Mouse (Mus musculus): Measurements from ENCODE around the gene Kcnk7. TPM values are rescaled to one million over a fixed set of nuclear protein-coding genes. Genes with fewer than 3 reads are reported as not detected.

The Kcnk7 gene
- polyA plus RNA-seq, 1 experiment = not detected

- Histone ChIP-seq H3K4me1 (peaks cover 84% of the 10 kb centered on the region), H3K36me3 (replicated peaks; ENCODE audit: low read length) (peaks cover 57% of the 10 kb centered on the region), H3K4me3 (replicated peaks) (peak overlapping the region; percentile 96), H3K9me3 (no peaks in the 10 kb centered on the region), H3K27me3 (replicated peaks) (no peaks in the 10 kb centered on the region)
- TF ChIP-seq GATA1 (IDR thresholded peaks at IDR 0.05; ENCODE audit: borderline replicate concordance, low read length) = no peak; the same call in 2 of the 3 replicates
Observed at GRCm38 (mm10) chr19:5723934-5724548, 19.9 kb downstream of the Kcnk7 start.

GRCm38 (mm10) chr19:5724549-5724941 lies 20.4 kb downstream of the Kcnk7 start:
- Histone ChIP-seq H3K4me3 (replicated peaks) (peak overlapping the region; percentile 96), H3K4me1 (peaks cover 85% of the 10 kb centered on the region), H3K27me3 (replicated peaks) (no peaks in the 10 kb centered on the region), H3K9me3 (no peaks in the 10 kb centered on the region), H3K36me3 (replicated peaks; ENCODE audit: low read length) (peaks cover 52% of the 10 kb centered on the region)
- no peak for TF ChIP-seq GATA1 (IDR thresholded peaks at IDR 0.05; ENCODE audit: borderline replicate concordance, low read length)
- TF ChIP-seq FLI1 (IDR thresholded peaks at IDR 0.05; ENCODE audit: low read length) = no peak

GRCm38 (mm10) chr19:5725029-5725707 lies 21.0 kb downstream of the Kcnk7 start:
- Histone ChIP-seq H3K4me1 (peaks cover 85% of the 10 kb centered on the region), H3K9me3 (no peaks in the 10 kb centered on the region), H3K36me3 (replicated peaks; ENCODE audit: low read length) (peaks cover 48% of the 10 kb centered on the region), H3K4me3 (replicated peaks) (peak overlapping the region; percentile 96), H3K27me3 (replicated peaks) (no peaks in the 10 kb centered on the region)
- TF ChIP-seq GATA1 (IDR thresholded peaks at IDR 0.05; ENCODE audit: borderline replicate concordance, low read length) (no peak), FLI1 (IDR thresholded peaks at IDR 0.05; ENCODE audit: low read length) (no peak)

DNA sequence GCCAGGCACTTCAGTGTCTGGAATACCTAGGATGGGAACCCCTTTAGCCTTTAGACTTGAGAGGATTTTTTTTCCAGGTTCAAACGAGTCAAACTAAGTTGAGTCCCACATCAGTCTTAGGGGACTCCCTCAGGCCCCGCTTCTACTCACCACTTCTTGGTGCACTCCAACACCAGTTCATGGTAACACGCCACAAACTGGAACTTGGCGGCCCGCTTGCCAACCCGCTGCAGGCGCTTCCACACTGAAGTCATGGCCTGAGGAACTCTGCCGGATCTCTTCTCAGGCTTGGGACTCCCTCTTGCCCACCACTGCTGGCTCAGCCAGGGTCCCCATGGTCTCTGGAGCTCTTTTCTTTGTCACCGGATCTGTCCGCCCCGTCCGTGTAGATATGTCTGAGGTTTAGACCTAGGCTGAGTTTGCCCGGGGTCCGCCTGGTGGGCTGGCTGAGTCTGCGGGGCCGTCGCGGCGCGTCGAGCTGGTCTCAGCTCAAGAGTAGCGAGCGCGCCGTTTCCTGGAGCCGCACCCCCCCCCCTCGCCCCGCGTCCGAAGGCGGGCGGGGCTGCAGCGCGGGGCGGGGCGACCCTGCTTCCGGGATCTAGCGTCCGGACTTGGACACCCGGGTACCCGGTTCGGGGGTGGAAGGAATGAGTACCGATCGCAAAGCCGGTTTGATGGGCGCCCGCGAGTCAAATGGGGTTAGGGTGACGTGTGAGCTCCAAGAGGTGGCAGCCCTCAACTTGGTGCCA lies 21.8 kb downstream of the Kcnk7 start, which contains the start of gene Ehbp1l1:
Gene Ehbp1l1, minus strand, starts transcription at position 551 of the 749 bp plus-strand sequence.
- peaks cover 44% of the 10 kb centered on the region for H3K36me3 ChIP-seq (replicated peaks; ENCODE audit: low read length)
- H3K9me3 ChIP-seq = no peaks in the 10 kb centered on the region
- no peaks in the 10 kb centered on the region for H3K27me3 ChIP-seq (replicated peaks)
- H3K4me3 ChIP-seq (replicated peaks) = peak within 1 kb of the TSS; percentile 96
- peaks cover 85% of the 10 kb centered on the region for H3K4me1 ChIP-seq
- TF ChIP-seq FLI1 (IDR thresholded peaks at IDR 0.05; ENCODE audit: low read length) (no peak), GATA1 (IDR thresholded peaks at IDR 0.05; ENCODE audit: borderline replicate concordance, low read length) (no peak)

DNA sequence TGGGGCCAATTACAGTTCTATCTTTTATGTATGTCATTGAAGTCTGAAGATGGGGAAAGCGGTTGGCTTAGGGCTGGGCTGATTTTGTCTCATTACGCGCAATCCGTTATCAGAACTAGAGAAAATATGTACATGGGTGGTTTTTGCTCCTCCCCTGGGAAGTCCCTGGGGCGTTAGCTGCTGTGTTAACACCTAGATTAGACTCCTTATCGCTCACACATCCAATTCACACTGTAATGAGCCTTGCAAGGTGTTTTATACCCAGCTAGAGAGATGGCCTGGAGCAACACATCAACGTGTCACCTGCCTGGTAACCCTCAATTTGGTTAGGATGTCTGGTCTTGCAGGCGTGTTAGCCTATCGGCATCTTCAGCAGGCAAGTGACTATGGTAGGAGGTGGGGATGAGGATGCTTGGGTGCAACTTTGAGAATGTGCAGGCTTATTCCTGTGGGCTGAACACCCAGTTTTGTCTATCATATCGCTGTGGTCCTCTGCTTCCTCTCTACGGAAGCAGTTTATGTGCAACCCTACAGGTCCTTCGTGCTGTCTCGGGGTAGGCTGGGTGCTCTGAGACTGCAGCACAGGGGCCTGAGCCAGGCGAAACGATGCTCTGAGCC lies 22.9 kb downstream of the Kcnk7 start:
- no peaks in the 10 kb centered on the region for H3K9me3 ChIP-seq
- H3K36me3 ChIP-seq (replicated peaks; ENCODE audit: low read length) = peaks cover 33% of the 10 kb centered on the region
- no peaks in the 10 kb centered on the region for H3K27me3 ChIP-seq (replicated peaks)
- no peak for TF ChIP-seq GATA1 (IDR thresholded peaks at IDR 0.05; ENCODE audit: borderline replicate concordance, low read length)
- TF ChIP-seq FLI1 (IDR thresholded peaks at IDR 0.05; ENCODE audit: low read length) = no peak
- H3K4me1 ChIP-seq = peaks cover 87% of the 10 kb centered on the region
- peak overlapping the region; percentile 96 for H3K4me3 ChIP-seq (replicated peaks)

DNA sequence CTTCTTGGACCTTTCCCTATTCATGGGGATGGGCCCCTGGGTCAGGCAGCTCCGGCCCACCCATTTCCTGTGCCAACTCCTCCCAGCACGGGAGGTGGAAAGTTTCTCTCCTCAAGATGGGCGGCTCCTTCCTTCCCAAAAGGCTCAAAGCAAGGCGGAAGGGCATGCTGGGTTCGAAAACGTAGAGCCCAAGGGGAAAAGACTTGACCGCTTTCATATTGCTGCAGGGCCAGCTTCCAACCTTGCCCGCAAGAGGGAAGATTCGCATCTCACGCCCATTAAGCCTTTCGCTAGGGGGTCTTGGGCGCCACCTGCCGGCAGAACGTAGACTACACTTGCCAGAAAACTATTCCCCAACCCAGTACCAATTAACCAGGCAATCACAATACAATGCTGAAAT lies 23.5 kb downstream of the Kcnk7 start:
- TF ChIP-seq FLI1 (IDR thresholded peaks at IDR 0.05; ENCODE audit: low read length) (0 out of 2 replicates have a peak, but pooled peaks have one; percentile 28), GATA1 (IDR thresholded peaks at IDR 0.05; ENCODE audit: borderline replicate concordance, low read length) (no peak)
- H3K4me3 ChIP-seq (replicated peaks) = peak overlapping the region; percentile 96
- no peaks in the 10 kb centered on the region for H3K27me3 ChIP-seq (replicated peaks)
- H3K9me3 ChIP-seq = no peaks in the 10 kb centered on the region
- H3K4me1 ChIP-seq = peaks cover 82% of the 10 kb centered on the region
- peaks cover 26% of the 10 kb centered on the region for H3K36me3 ChIP-seq (replicated peaks; ENCODE audit: low read length)

DNA sequence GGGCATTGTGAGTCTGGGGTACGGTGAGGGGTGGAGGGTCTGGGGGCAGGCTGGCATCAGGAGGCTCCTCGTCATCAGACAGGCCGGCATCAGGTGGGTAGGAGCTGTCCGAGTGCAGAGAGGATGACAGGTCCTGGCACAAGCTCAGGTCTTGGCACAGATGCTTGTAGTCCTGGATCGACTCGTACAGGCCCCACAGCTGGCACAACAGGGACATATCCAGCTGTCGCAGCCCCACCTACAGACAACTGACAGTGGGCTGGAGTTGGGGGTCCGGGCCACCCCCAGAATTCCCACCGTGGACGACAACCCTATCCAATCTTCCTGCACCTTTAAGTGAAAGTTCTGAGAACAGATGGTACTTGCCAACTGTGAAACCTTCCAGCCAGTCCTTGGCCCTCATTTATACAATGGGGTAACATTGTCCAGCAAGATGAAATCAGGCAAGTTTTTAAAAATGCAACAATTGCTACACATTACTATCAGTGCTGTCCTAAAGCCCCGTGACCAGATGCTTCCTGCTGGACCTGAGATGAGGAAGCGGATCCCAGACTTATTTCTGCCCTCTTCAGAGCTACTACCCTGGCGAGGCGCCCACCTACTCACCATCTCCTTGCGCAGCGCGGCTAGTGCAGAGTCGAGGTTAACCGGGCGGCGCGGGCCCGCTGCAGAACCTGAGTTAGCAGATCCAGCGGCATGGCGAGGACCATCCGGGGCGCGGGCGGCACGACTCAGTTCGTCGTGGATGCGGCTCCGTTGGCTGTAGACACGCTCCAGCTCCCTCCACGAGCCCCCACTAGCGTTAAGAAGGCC lies 24.7 kb downstream of the Kcnk7 start:
- H3K4me1 ChIP-seq = peaks cover 71% of the 10 kb centered on the region
- no peaks in the 10 kb centered on the region for H3K27me3 ChIP-seq (replicated peaks)
- peaks cover 17% of the 10 kb centered on the region for H3K36me3 ChIP-seq (replicated peaks; ENCODE audit: low read length)

GRCm38 (mm10) chr19:5729444-5729815 lies 25.3 kb downstream of the Kcnk7 start, which contains the start of gene Fam89b:
Gene Fam89b, minus strand, starts transcription at chr19:5729653.
- H3K27me3 ChIP-seq (replicated peaks) = peaks cover 5% of the 10 kb centered on the region
- peaks cover 68% of the 10 kb centered on the region for H3K4me1 ChIP-seq
- peaks cover 11% of the 10 kb centered on the region for H3K36me3 ChIP-seq (replicated peaks; ENCODE audit: low read length)
- H3K4me3 ChIP-seq (replicated peaks) = peak within 1 kb of the TSS; percentile 97
- no peaks in the 10 kb centered on the region for H3K9me3 ChIP-seq
- TF ChIP-seq GATA1 (IDR thresholded peaks at IDR 0.05; ENCODE audit: borderline replicate concordance, low read length) (no peak), FLI1 (IDR thresholded peaks at IDR 0.05; ENCODE audit: low read length) (no peak)

More for the DNA sequence above, 24.7 kb downstream of the Kcnk7 start:
- no peaks in the 10 kb centered on the region for H3K9me3 ChIP-seq
- H3K4me3 ChIP-seq (replicated peaks) = peak overlapping the region; percentile 96
- TF ChIP-seq FLI1 (IDR thresholded peaks at IDR 0.05; ENCODE audit: low read length) (no peak), GATA1 (IDR thresholded peaks at IDR 0.05; ENCODE audit: borderline replicate concordance, low read length) (no peak)
